Mouse (Mus musculus): ENCODE measurements around the gene 4933403O08Rik.

4933403O08Rik gene

GRCm38 (mm10) chrX:112238749-112239148 is at the start of gene 4933403O08Rik:
Gene 4933403O08Rik, plus strand, starts transcription at chrX:112239049.
- no peak for DNase-seq (ENCODE audit: low read depth, low spot score)

DNA sequence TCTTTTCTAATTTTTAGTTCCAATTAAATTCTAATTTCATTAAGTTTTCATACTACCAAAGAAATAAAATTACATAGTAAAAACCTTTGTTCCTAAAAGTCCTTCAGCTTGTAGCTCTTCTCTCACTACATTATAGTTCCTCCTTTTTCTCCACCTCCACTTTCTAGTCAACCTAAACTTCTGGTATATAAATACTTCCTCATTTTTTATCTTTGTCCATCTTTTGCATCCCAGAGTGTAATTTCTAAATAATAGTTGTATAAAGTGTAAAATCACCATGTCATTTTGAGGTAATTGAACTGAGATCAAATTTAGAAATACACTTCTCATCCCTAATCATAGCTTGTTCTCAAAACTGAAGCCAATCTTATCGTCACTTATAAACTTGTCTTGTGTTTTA is 4.1 kb downstream of the 4933403O08Rik start:
- DNase-seq (ENCODE audit: low read depth, low spot score) = no peak

GRCm38 (mm10) chrX:112255513-112255912 is 16.7 kb downstream of the 4933403O08Rik start:
- no peak for DNase-seq (ENCODE audit: low read depth, low spot score)

DNA sequence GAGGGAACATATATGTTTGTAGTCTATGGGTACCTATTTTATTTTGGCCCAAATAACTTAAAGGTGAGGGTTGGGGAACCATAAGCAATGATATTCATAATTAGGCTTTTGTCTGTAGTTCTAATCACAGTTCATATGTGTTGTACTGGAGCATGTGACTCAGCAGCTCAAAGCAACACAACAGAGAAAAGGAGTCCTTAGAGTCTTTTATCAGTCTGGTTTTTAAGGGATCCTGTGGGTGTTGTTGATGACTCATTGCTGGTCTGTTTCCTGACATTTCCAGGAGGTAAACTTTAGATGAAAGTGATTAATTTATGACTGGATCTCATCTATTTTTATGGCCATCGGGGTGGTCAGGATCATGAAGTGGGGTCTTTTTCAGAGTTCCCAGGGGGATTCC is 34.7 kb downstream of the 4933403O08Rik start:
- DNase-seq (ENCODE audit: low read depth, low spot score) = no peak
